Mouse (Mus musculus) liver, adult 2 months (tissue): ENCODE data around the gene Olfr1155. TPM values are rescaled to one million over a fixed set of nuclear protein-coding genes. Genes with fewer than 3 reads are reported as not detected.

Source experiments
- DNase-seq: peaks from one replicate; pipeline ENCODE4 v3.0.0-alpha.2; 2011; ENCODE audit warnings: low read depth, low spot score; ENCODE audit errors: extremely low read depth
- H3K27ac ChIP-seq: fragments of 200-500 bp; replicated peaks from 2 replicates; pipeline ENCODE4 v1.5.1; 2012; ENCODE audit warnings: low read depth, mild to moderate bottlenecking, control low read depth, inconsistent platforms, low read length; ENCODE audit not compliant: insufficient read depth
- H3K27me3 ChIP-seq: fragments of 200-500 bp; 2 replicates; pipeline ENCODE4 v1.6.1; 2012; ENCODE audit warnings: mild to moderate bottlenecking, moderate library complexity, low read length, inconsistent platforms; ENCODE audit not compliant: control insufficient read depth, insufficient read depth
- H3K36me3 ChIP-seq: fragments of 200-500 bp; 2 replicates; pipeline ENCODE4 v1.6.1; 2012; ENCODE audit warnings: low read length, inconsistent platforms; ENCODE audit not compliant: control insufficient read depth, insufficient read depth
- H3K4me1 ChIP-seq: fragments of 200-500 bp; 2 replicates; pipeline ENCODE4 v1.6.1; 2011; ENCODE audit warnings: low read length; ENCODE audit not compliant: control insufficient read depth, insufficient read depth
- H3K4me3 ChIP-seq: fragments of 200-500 bp; 2 replicates; pipeline ENCODE4 v1.5.1; 2011; ENCODE audit warnings: low read depth, mild to moderate bottlenecking, control low read depth, low read length, moderate library complexity; ENCODE audit not compliant: insufficient read depth
- H3K79me2 ChIP-seq: fragments of 200-500 bp; 2 replicates; pipeline ENCODE4 v1.6.1; 2012; ENCODE audit warnings: inconsistent platforms, mild to moderate bottlenecking, low read length, moderate library complexity; ENCODE audit not compliant: control insufficient read depth, insufficient read depth
- H3K9ac ChIP-seq: fragments of 200-500 bp; 2 replicates; pipeline ENCODE4 v1.6.1; 2012; ENCODE audit warnings: low read depth, mild to moderate bottlenecking, control low read depth, inconsistent platforms, low read length
- CTCF ChIP-seq: fragments of 200-500 bp; IDR thresholded peaks from 2 replicates; pipeline ENCODE4 v1.5.1; 2011; ENCODE audit warnings: low read depth, low read length, control low read depth
- POLR2A ChIP-seq: fragments of 200-500 bp; IDR thresholded peaks from 2 replicates; pipeline ENCODE4 v1.6.1; 2011; ENCODE audit warnings: low read length, control low read depth; ENCODE audit not compliant: insufficient read depth; ENCODE audit errors: extremely low read depth
- WGBS: fragments of 180-500 bp; shearing (Covaris S2); methylation state at CpG from one replicate; pipeline ENCODE4 v1.1.7; 2018; 5-methylcytosine and 5-hydroxymethylcytosine counted together
- polyA plus RNA-seq: library from polyadenylated mRNA; depleted of rRNA; stranded (reverse); fragments of >200 nt; gene quantifications from 2 replicates; pipeline ENCODE4 v1.2.3, GENCODE M21; 2012; rRNA removed
- total RNA-seq: library from RNA; depleted of rRNA; stranded (reverse); fragments of >200 nt; gene quantifications from 2 replicates; pipeline ENCODE4 v1.2.3, GENCODE M21; 2014; rRNA removed

Olfr1155 gene
- total RNA-seq (not detected in 2 replicates), polyA plus RNA-seq (not detected in 2 replicates)

GRCm38 (mm10) chr2:87945037-87945436, at the start of gene Olfr1155:
Gene Olfr1155 (minus strand): TSS chr2:87945137.
- no peak for TF ChIP-seq POLR2A
- TF ChIP-seq CTCF: no peak

GRCm38 (mm10) chr2:87989813-87990212, 44.9 kb upstream of the Olfr1155 start, which contains the start of gene Olfr1158:
Gene Olfr1158 (plus strand): TSS chr2:87990113.
- TF ChIP-seq POLR2A (no peak), CTCF (no peak)
- Histone ChIP-seq H3K27me3 (no peaks in the 10 kb centered on the region), H3K27ac (no peak within 1 kb of the TSS), H3K79me2 (no peaks in the 10 kb centered on the region), H3K4me3 (no peak within 1 kb of the TSS), H3K9ac (no peak within 1 kb of the TSS), H3K4me1 (no peaks in the 10 kb centered on the region), H3K36me3 (no peaks in the 10 kb centered on the region)
- DNase-seq: no peak

More at GRCm38 (mm10) chr2:87945037-87945436, at the start of gene Olfr1155:
- no peak for DNase-seq
- H3K27me3 ChIP-seq: no peaks in the 10 kb centered on the region
- no peak within 1 kb of the TSS for H3K4me3 ChIP-seq
- 98% methylated on average over 1 of the region's 1 CpGs for WGBS
- H3K4me1 ChIP-seq: no peaks in the 10 kb centered on the region
- H3K9ac ChIP-seq: no peak within 1 kb of the TSS
- H3K27ac ChIP-seq: no peak within 1 kb of the TSS
- no peaks in the 10 kb centered on the region for H3K36me3 ChIP-seq
- H3K79me2 ChIP-seq: no peaks in the 10 kb centered on the region

GRCm38 (mm10) chr2:87974563-87974962, 29.6 kb upstream of the Olfr1155 start, which contains the start of gene Olfr74:
Gene Olfr74 (minus strand): TSS chr2:87974663.
- Histone ChIP-seq H3K4me1 (no peaks in the 10 kb centered on the region), H3K27me3 (no peaks in the 10 kb centered on the region), H3K4me3 (no peak within 1 kb of the TSS), H3K79me2 (no peaks in the 10 kb centered on the region), H3K27ac (no peak within 1 kb of the TSS), H3K36me3 (no peaks in the 10 kb centered on the region), H3K9ac (no peak within 1 kb of the TSS)
- no peak for DNase-seq
- 73% methylated on average over 3 of the region's 3 CpGs for WGBS
- TF ChIP-seq POLR2A: no peak
- TF ChIP-seq CTCF: no peak

GRCm38 (mm10) chr2:87968199-87968598, 23.3 kb upstream of the Olfr1155 start, which contains the start of gene Olfr1157:
Gene Olfr1157 (minus strand): TSS chr2:87968299.
- Histone ChIP-seq H3K4me3 (no peak within 1 kb of the TSS), H3K27ac (no peak within 1 kb of the TSS), H3K79me2 (no peaks in the 10 kb centered on the region), H3K36me3 (no peaks in the 10 kb centered on the region), H3K9ac (no peak within 1 kb of the TSS), H3K27me3 (no peaks in the 10 kb centered on the region), H3K4me1 (no peaks in the 10 kb centered on the region)
- DNase-seq: no peak
- WGBS: 97% methylated on average over 4 of the region's 4 CpGs
- TF ChIP-seq POLR2A: no peak
- TF ChIP-seq CTCF: no peak

- no peaks in the 10 kb centered on the region for H3K36me3 ChIP-seq
- TF ChIP-seq POLR2A (no peak), CTCF (no peak)
- H3K27me3 ChIP-seq: no peaks in the 10 kb centered on the region
- H3K4me3 ChIP-seq: no peak within 1 kb of the TSS
- H3K9ac ChIP-seq: no peak within 1 kb of the TSS
- no peak for DNase-seq
- no peaks in the 10 kb centered on the region for H3K79me2 ChIP-seq
- H3K27ac ChIP-seq: no peak within 1 kb of the TSS
- no peaks in the 10 kb centered on the region for H3K4me1 ChIP-seq
Observed at GRCm38 (mm10) chr2:87953000-87953399, 8.1 kb upstream of the Olfr1155 start, which contains the start of gene Olfr1156. Gene Olfr1156 (minus strand): TSS chr2:87953100.

- TF ChIP-seq CTCF: no peak
- no peak for TF ChIP-seq POLR2A
- Histone ChIP-seq H3K27ac (no peak within 1 kb of the TSS), H3K4me3 (no peak within 1 kb of the TSS), H3K36me3 (no peaks in the 10 kb centered on the region), H3K9ac (no peak within 1 kb of the TSS), H3K4me1 (no peaks in the 10 kb centered on the region), H3K79me2 (no peaks in the 10 kb centered on the region), H3K27me3 (no peaks in the 10 kb centered on the region)
- DNase-seq: no peak
- 46% methylated on average over 1 of the region's 1 CpGs for WGBS
Observed at GRCm38 (mm10) chr2:87905066-87905465, 39.9 kb downstream of the Olfr1155 start, which contains the start of gene Olfr1154. Gene Olfr1154 (minus strand): TSS chr2:87905166.
